Mouse (Mus musculus): Measurements from ENCODE around the gene Igdcc4.

Gene Igdcc4

DNA sequence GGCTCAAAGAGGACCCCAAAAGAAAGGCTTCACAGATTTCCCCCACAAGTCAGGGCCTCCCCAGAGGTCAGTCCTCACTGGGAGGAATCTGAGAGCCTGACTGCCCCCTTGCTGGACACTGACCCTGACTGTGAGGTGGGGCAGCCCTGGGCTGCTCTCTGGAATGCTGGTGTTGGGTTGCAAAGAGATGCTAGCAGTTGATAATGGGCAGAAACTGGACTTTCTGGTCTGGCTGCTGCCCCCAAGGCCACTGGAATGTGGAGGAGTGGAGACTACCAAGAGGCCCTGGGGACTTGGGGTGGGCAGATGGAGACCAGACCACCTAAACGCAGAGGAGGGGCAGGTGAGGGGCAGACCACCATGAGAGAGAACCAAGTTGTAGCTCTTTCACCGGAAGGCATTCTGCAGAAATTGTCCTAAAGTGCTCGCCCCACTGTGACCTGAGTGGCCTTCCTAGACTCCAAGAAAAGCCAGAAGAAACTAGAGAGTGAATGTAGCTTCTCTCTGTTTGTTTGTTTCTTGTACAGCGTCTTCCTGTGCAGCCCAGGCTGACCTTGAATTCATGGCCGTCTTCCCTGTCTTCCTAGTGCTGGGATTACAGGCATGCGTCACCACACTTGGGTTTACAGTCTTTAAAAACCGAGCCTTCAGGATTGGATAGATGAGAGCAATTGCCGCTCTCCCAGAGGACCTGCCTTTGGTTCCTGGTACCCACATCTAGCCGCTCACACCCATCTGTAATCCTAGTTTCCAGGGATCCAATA, 53.6 kb downstream of the Igdcc4 start:
- no peak for DNase-seq (ENCODE audit: low spot score in 2 of 2)

DNA sequence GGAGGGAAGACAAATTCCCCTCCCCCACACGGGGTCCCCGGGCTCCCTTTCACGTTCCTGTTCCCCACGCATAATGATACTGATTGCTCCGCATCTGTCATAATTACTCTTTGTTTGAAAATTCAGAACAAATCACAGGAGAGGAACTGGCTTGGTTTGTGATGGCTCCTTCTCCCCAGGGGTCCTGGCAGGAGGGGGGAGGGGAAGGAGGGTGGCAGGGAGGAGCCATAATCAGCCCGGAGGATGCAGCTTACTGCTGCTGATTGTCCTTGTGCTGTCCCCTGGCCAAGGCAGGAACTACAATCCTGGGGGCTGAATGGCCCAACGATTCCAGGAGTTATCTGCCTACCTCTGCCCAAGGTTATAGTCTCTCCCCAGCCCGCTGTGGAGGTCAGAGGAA, 55.3 kb downstream of the Igdcc4 start:
- no peak for DNase-seq (ENCODE audit: low spot score in 2 of 2)

DNA sequence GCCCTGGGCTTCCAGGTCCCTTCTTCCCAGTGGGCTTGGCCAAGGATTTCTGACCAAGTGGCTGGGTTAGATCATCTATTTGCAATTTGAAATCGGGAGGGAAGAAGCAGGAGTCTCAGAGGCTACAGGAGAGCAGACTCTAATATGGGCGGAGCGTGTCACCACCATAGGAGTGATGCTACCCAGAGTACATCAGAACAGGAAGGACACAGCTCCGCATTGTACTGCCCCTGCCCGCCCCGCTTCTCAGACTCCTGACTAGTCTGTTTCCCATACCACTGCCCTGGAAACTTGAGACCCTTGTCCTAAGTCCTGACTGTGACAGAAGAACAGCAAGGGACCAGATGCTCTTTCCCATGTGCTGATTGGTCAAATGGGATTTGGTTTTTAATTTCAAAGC, 56.3 kb downstream of the Igdcc4 start:
- DNase-seq (ENCODE audit: low spot score in 2 of 2) = no peak

DNA sequence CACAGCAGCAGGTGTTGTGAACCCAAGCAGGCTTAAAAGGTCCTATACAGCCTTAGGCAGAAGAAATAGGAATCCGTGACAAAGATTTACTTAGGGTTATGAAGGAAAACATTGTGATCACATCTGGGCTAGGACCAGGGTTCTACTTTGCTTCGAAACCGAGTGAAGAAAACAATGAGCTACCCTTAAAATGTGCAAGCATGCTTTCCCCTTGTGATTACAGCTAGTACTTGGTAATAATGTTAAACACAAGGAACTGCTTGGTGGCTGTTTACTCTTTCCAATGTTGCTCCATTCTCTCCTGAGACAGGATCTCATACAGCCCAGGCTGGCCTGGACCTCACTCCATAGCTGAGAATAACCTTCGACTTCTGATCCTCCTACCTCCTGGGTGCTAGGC, 59.9 kb downstream of the Igdcc4 start:
- no peak for DNase-seq (ENCODE audit: low spot score in 2 of 2)

- DNase-seq (ENCODE audit: low spot score in 2 of 2) = no peak
Observed at GRCm38 (mm10) chr9:65161881-65162280, 60.6 kb downstream of the Igdcc4 start.

- DNase-seq (ENCODE audit: low spot score in 2 of 2) = no peak
Observed at GRCm38 (mm10) chr9:65162711-65163639, 61.7 kb downstream of the Igdcc4 start.

GRCm38 (mm10) chr9:65164870-65165269, 63.6 kb downstream of the Igdcc4 start:
- DNase-seq (ENCODE audit: low spot score in 2 of 2) = no peak

GRCm38 (mm10) chr9:65166386-65166785, 65.1 kb downstream of the Igdcc4 start:
- no peak for DNase-seq (ENCODE audit: low spot score in 2 of 2)

GRCm38 (mm10) chr9:65168534-65168933, 67.2 kb downstream of the Igdcc4 start:
- DNase-seq (ENCODE audit: low spot score in 2 of 2) = no peak

DNA sequence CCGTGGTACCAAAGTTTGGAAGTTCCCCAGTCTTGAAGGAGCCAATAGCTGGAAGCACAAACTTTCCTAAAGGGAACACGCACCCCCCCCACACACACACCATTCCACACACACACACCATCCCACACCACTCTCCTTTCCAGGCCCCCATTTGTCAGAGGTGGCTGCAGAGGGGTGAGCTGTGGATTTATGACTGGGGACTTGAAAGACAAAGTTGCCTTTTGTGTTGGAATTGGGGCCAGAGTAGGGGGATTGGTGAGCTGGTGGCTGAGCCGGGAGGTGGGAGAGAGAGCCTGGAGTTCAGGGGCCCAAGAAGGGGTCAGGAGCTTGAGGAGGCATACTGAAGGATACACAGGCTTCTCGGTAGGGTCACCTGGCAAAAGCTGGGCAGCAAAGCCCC, 67.7 kb downstream of the Igdcc4 start:
- DNase-seq (ENCODE audit: low spot score in 2 of 2) = no peak

DNA sequence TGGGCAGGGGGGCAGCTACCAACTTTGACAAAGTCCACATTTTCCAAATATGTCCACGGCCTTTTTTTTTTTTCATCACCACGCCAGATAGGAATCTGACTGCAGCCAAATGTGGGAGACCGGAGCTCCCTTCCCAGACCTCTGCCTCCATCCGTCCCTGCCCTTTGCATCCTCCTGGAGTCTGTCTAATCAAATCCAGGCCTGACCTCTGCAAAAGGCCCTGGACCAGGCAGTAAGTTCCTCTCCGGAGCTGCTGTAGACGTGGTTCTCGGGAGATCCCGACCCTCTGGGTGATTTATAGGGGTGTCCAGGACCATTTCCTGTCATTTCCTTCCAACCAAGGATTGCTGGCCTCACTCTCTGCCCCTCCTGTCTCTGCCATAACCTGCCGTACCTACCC, 71.4 kb downstream of the Igdcc4 start:
- DNase-seq (ENCODE audit: low spot score in 2 of 2) = no peak

GRCm38 (mm10) chr9:65175234-65175938, 74.1 kb downstream of the Igdcc4 start:
- DNase-seq (ENCODE audit: low spot score in 2 of 2) = no peak

- no peak for DNase-seq (ENCODE audit: low spot score in 2 of 2)
Observed at GRCm38 (mm10) chr9:65175939-65176871, 74.9 kb downstream of the Igdcc4 start.

- DNase-seq (ENCODE audit: low spot score in 2 of 2) = no peak
Observed at GRCm38 (mm10) chr9:65177497-65177896, 76.2 kb downstream of the Igdcc4 start.

- no peak for DNase-seq (ENCODE audit: low spot score in 2 of 2)
Observed at GRCm38 (mm10) chr9:65177912-65178311, 76.6 kb downstream of the Igdcc4 start.

GRCm38 (mm10) chr9:65178336-65179213, 77.3 kb downstream of the Igdcc4 start:
- DNase-seq (ENCODE audit: low spot score in 2 of 2) = no peak

DNA sequence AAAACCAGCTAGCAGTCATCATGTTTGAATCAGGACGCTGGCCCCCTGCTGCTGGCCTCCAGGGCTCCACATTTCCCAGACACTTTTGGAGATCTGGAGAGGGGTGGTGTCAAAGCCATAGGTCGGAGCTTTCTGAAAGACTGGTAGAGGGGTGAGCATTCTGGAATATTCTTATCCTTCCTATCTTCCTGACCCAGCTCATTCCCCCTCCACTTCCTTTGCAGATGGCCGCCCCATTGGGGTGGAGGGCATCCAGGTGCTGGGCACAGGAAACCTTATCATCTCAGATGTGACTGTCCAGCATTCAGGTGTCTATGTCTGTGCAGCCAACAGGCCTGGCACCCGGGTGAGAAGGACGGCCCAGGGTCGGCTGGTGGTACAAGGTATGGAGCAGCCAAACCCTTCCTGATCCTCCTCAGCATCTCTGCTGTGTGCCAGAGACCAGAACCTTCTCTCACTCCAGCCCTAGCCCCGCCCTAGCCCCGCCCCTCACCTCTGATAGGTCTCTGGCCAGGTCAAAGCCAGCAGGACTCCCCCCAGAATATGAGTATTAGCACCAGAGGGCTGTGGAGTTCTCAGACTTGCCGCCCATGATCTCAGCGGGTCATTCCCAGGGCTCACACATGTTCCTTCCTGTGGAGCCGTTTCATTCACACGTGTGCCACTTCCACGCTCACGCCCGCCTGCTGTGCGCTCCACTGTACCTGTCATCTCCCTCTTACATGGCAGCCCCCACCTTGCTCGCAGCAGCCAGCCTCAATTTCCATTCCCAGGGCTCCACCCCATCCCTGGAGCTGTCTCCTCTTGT, 78.7 kb downstream of the Igdcc4 start:
- no peak for DNase-seq (ENCODE audit: low spot score in 2 of 2)
